Comparison of ENCODE assay signal across 16 mouse cellular contexts in genomic region chr16:18916064-18916463, GRCm38 (mm10).
"Had no signal": no experiment of that assay in that cellular context is flagged by ENCODE, and none has a peak within 500 bp of the region (broad histone marks: within the 10 kb centered on the region; RNA-seq: fewer than 3 reads in every experiment).

No protein-coding gene starts in this region.

- DNase-seq: retina, postnatal 1 day; right cerebral cortex, adult 18-20 months; right cerebral cortex, postnatal 14 days; right cerebral cortex, postnatal 25 days; right cerebral cortex, postnatal 4 days; spleen, adult 18-20 months; thymus, adult 18-20 months; thymus, adult 2 months; thymus, postnatal 14 days; thymus, postnatal 25 days; thymus, postnatal 36 days; thymus, postnatal 4 days had no signal

- H3K27ac ChIP-seq: neural tube, embryonic 13.5 days; neural tube, embryonic 15.5 days; stomach, embryonic 15.5 days; stomach, postnatal 0 days had no signal

- H3K9me3 ChIP-seq: neural tube, embryonic 13.5 days; neural tube, embryonic 15.5 days; stomach, embryonic 15.5 days had no signal

- H3K9ac ChIP-seq: neural tube, embryonic 13.5 days; neural tube, embryonic 15.5 days; stomach, embryonic 15.5 days had no signal

- H3K4me1 ChIP-seq: neural tube, embryonic 13.5 days; neural tube, embryonic 15.5 days; stomach, embryonic 15.5 days had no signal

- H3K4me3 ChIP-seq: neural tube, embryonic 13.5 days; neural tube, embryonic 15.5 days; stomach, embryonic 15.5 days had no signal

- H3K27me3 ChIP-seq: neural tube, embryonic 13.5 days; neural tube, embryonic 15.5 days; stomach, embryonic 15.5 days had no signal

- H3K4me2 ChIP-seq: neural tube, embryonic 13.5 days; neural tube, embryonic 15.5 days; stomach, embryonic 15.5 days had no signal
